Comparison of ENCODE assay signal across 26 mouse cellular contexts in genomic region chr4:74201281-74201811, GRCm38 (mm10).
"Had no signal": no experiment of that assay in that cellular context is flagged by ENCODE, and none has a peak within 500 bp of the region (broad histone marks: within the 10 kb centered on the region; RNA-seq: fewer than 3 reads in every experiment).

No protein-coding gene starts in this region.

- H3K9ac ChIP-seq: heart, embryonic 13.5 days; heart, embryonic 15.5 days; hindbrain, embryonic 13.5 days; hindbrain, embryonic 15.5 days; intestine, embryonic 15.5 days; limb, embryonic 12.5 days; liver, embryonic 13.5 days; liver, embryonic 15.5 days had no signal

- H3K27me3 ChIP-seq: heart, embryonic 13.5 days; heart, embryonic 15.5 days; hindbrain, embryonic 13.5 days; hindbrain, embryonic 15.5 days; intestine, embryonic 15.5 days; limb, embryonic 12.5 days; liver, embryonic 13.5 days; liver, embryonic 15.5 days had no signal

- H3K27ac ChIP-seq: heart, adult 2 months; heart, embryonic 13.5 days; heart, embryonic 15.5 days; hindbrain, embryonic 13.5 days; hindbrain, embryonic 15.5 days; intestine, embryonic 15.5 days; layer of hippocampus, adult 2 months; left cerebral cortex, adult 2 months; limb, embryonic 10.5 days; limb, embryonic 12.5 days; liver, embryonic 13.5 days; liver, embryonic 15.5 days had no signal

- H3K4me2 ChIP-seq: heart, embryonic 11.5 days; heart, embryonic 13.5 days; heart, embryonic 15.5 days; hindbrain, embryonic 13.5 days; hindbrain, embryonic 15.5 days; intestine, embryonic 15.5 days; limb, embryonic 12.5 days; liver, embryonic 11.5 days; liver, embryonic 13.5 days; liver, embryonic 15.5 days had no signal

- ATAC-seq: inflammation-experienced regulatory T-cells, adult 6 months; intestine, embryonic 15.5 days; intestine, postnatal 0 days had no signal

- H3K4me3 ChIP-seq: heart, adult 2 months; heart, embryonic 13.5 days; heart, embryonic 15.5 days; hindbrain, embryonic 13.5 days; hindbrain, embryonic 15.5 days; intestine, embryonic 15.5 days; layer of hippocampus, adult 2 months; left cerebral cortex, adult 2 months; limb, embryonic 10.5 days; limb, embryonic 12.5 days; liver, embryonic 13.5 days; liver, embryonic 15.5 days had no signal

- H3K9me3 ChIP-seq: heart, embryonic 13.5 days; heart, embryonic 15.5 days; hindbrain, embryonic 13.5 days; hindbrain, embryonic 15.5 days; intestine, embryonic 15.5 days; limb, embryonic 10.5 days; limb, embryonic 12.5 days; liver, embryonic 13.5 days; liver, embryonic 15.5 days had no signal

- H3K36me3 ChIP-seq: heart, embryonic 13.5 days; heart, embryonic 15.5 days; hindbrain, embryonic 13.5 days; hindbrain, embryonic 15.5 days; intestine, embryonic 15.5 days; limb, embryonic 10.5 days; limb, embryonic 12.5 days; liver, embryonic 13.5 days; liver, embryonic 15.5 days had no signal

- H3K4me1 ChIP-seq: heart, embryonic 13.5 days; heart, embryonic 15.5 days; hindbrain, embryonic 13.5 days; hindbrain, embryonic 15.5 days; intestine, embryonic 15.5 days; limb, embryonic 10.5 days; limb, embryonic 12.5 days; liver, embryonic 13.5 days; liver, embryonic 15.5 days had no signal

- DNase-seq: gastrocnemius, postnatal 14 days; gastrocnemius, postnatal 36 days; heart, adult 11 months; heart, adult 2 months; heart, postnatal 14 days; heart, postnatal 36 days; kidney, adult 18-20 months; kidney, adult 8-10 months; kidney, postnatal 10 days; kidney, postnatal 25 days; kidney, postnatal 4 days; liver, embryonic 13.5 days had no signal
